8 mouse cellular contexts compared by ENCODE assay signal in genomic region chr1:23256630-23257001, GRCm38 (mm10).
DNase-seq lines count a peak whose midpoint lies in the region; ATAC-seq and TF ChIP-seq lines count a peak whose summit lies in the region.

No protein-coding gene starts in this region.

- H3K4me1 ChIP-seq in E14TG2a.4 (replicated peaks; ENCODE audit: low read depth, low read length) = peaks cover 15% of the 10 kb centered on the region
- H3K4me1 ChIP-seq in forebrain, embryonic 11.5 days (replicated peaks; ENCODE audit: control insufficient read depth, insufficient read depth, low read length) = no peaks in the 10 kb centered on the region
- peaks cover 16% of the 10 kb centered on the region for H3K4me1 ChIP-seq in heart, embryonic 16.5 days (ENCODE audit: control insufficient read depth, insufficient read depth, low read length)
- H3K4me1 ChIP-seq in liver, embryonic 16.5 days (ENCODE audit: control insufficient read depth, low read depth, low read length) = peaks cover 15% of the 10 kb centered on the region
- peaks cover 15% of the 10 kb centered on the region; the same call in 1 of the 2 replicates for H3K4me1 ChIP-seq in neural tube, embryonic 15.5 days

- H3K4me2 ChIP-seq in forebrain, embryonic 11.5 days (ENCODE audit: low read depth, low read length, severe bottlenecking) = peak overlapping the region; percentile 81
- peak overlapping the region; percentile 62 for H3K4me2 ChIP-seq in heart, embryonic 16.5 days (ENCODE audit: low read depth, low read length)
- H3K4me2 ChIP-seq in liver, embryonic 16.5 days (ENCODE audit: low read depth, low read length) = peak overlapping the region; percentile 80
- H3K4me2 ChIP-seq in neural tube, embryonic 15.5 days = peak overlapping the region; percentile 78

- H3K9me3 ChIP-seq in E14TG2a.4 (ENCODE audit: low read length) = peaks cover 5% of the 10 kb centered on the region; the same call in 1 of the 2 replicates
- no peaks in the 10 kb centered on the region for H3K9me3 ChIP-seq in forebrain, embryonic 11.5 days (ENCODE audit: control insufficient read depth, low read length)
- H3K9me3 ChIP-seq in heart, embryonic 16.5 days (replicated peaks; ENCODE audit: control insufficient read depth, low read length) = 0 out of 2 replicates have a peak, but pooled peaks cover 3% of the 10 kb centered on the region
- H3K9me3 ChIP-seq in liver, embryonic 16.5 days (replicated peaks; ENCODE audit: control insufficient read depth, low read length) = no peaks in the 10 kb centered on the region
- no peaks in the 10 kb centered on the region; the same call in 1 of the 2 replicates for H3K9me3 ChIP-seq in neural tube, embryonic 15.5 days (replicated peaks)

- no peaks in the 10 kb centered on the region for H3K36me3 ChIP-seq in E14TG2a.4 (ENCODE audit: insufficient read depth, low read length)
- H3K36me3 ChIP-seq in forebrain, embryonic 11.5 days (ENCODE audit: control insufficient read depth, insufficient read depth, low read length) = no peaks in the 10 kb centered on the region
- H3K36me3 ChIP-seq in heart, embryonic 16.5 days (ENCODE audit: control insufficient read depth, insufficient read depth) = no peaks in the 10 kb centered on the region
- H3K36me3 ChIP-seq in liver, embryonic 16.5 days (ENCODE audit: control insufficient read depth, insufficient read depth) = no peaks in the 10 kb centered on the region
- no peaks in the 10 kb centered on the region for H3K36me3 ChIP-seq in neural tube, embryonic 15.5 days

- peaks cover 7% of the 10 kb centered on the region for H3K27me3 ChIP-seq in E14TG2a.4 (ENCODE audit: insufficient read depth, low read length)
- H3K27me3 ChIP-seq in forebrain, embryonic 11.5 days (ENCODE audit: control insufficient read depth, insufficient read depth, low read length) = no peaks in the 10 kb centered on the region
- H3K27me3 ChIP-seq in heart, embryonic 16.5 days (ENCODE audit: control insufficient read depth, insufficient read depth, low read length) = no peaks in the 10 kb centered on the region
- no peaks in the 10 kb centered on the region for H3K27me3 ChIP-seq in liver, embryonic 16.5 days (ENCODE audit: control insufficient read depth, insufficient read depth, low read depth, low read length)
- no peaks in the 10 kb centered on the region for H3K27me3 ChIP-seq in neural tube, embryonic 15.5 days (replicated peaks)

- under 1% methylated on average over 42 of the region's 45 CpGs for WGBS in forebrain, embryonic 11.5 days
- under 1% methylated on average over 45 of the region's 45 CpGs for WGBS in heart, embryonic 16.5 days
- WGBS in liver, embryonic 16.5 days (ENCODE audit: insufficient replicate concordance) = 0% methylated on average over 45 of the region's 45 CpGs
- under 1% methylated on average over 45 of the region's 45 CpGs for WGBS in neural tube, embryonic 15.5 days

- peak overlapping the region; percentile 87 for H3K9ac ChIP-seq in forebrain, embryonic 11.5 days (ENCODE audit: low read length)
- peak overlapping the region; percentile 94 for H3K9ac ChIP-seq in heart, embryonic 16.5 days (ENCODE audit: low read length)
- H3K9ac ChIP-seq in liver, embryonic 16.5 days (ENCODE audit: low read depth, low read length) = peak overlapping the region; percentile 78
- peak overlapping the region; percentile 75 for H3K9ac ChIP-seq in neural tube, embryonic 15.5 days (replicated peaks)

- peak; percentile 44 for DNase-seq in c-Kit-positive CD71-positive TER-119-negative erythroid progenitor cells, embryonic 14.5 days (ENCODE audit: low read depth)
- DNase-seq in forebrain, embryonic 11.5 days (ENCODE audit: low spot score) = peak; percentile 87
- peak; percentile 93 to 95 for DNase-seq in kidney, postnatal 36 days
- DNase-seq in testis, postnatal 14 days (ENCODE audit: low spot score) = peak; percentile 85

- ATAC-seq in forebrain, embryonic 11.5 days (replicated peaks; ENCODE audit: low FRiP score) = peak; percentile 72; the same call in 1 of the 2 replicates
- peak; percentile 53 for ATAC-seq in heart, embryonic 16.5 days (replicated peaks; ENCODE audit: extremely low read depth, insufficient read depth, low FRiP score)
- peak; percentile 44 for ATAC-seq in liver, embryonic 16.5 days (ENCODE audit: low read depth)
- ATAC-seq in neural tube, embryonic 15.5 days (ENCODE audit: low FRiP score) = no peak; the same call in 1 of the 2 replicates

- H3K27ac ChIP-seq in forebrain, embryonic 11.5 days (ENCODE audit: low read depth, low read length) = peak overlapping the region; percentile 85
- H3K27ac ChIP-seq in heart, embryonic 16.5 days (ENCODE audit: low read length) = peak overlapping the region; percentile 96
- H3K27ac ChIP-seq in liver, embryonic 16.5 days (ENCODE audit: low read length) = peak overlapping the region; percentile 82
- peak overlapping the region; percentile 94 for H3K27ac ChIP-seq in neural tube, embryonic 15.5 days (replicated peaks)

- peak overlapping the region; percentile 85 for H3K4me3 ChIP-seq in E14TG2a.4 (replicated peaks; ENCODE audit: low read length)
- peak overlapping the region; percentile 69 for H3K4me3 ChIP-seq in forebrain, embryonic 11.5 days (ENCODE audit: low read depth, low read length)
- peak overlapping the region; percentile 83 for H3K4me3 ChIP-seq in heart, embryonic 16.5 days (ENCODE audit: low read length)
- H3K4me3 ChIP-seq in liver, embryonic 16.5 days (ENCODE audit: low read depth, low read length) = peak overlapping the region; percentile 75
- peak overlapping the region; percentile 76 for H3K4me3 ChIP-seq in neural tube, embryonic 15.5 days (replicated peaks)

- TF ChIP-seq CTCF in E14TG2a.4 (conservative IDR thresholded peaks at IDR 0.05; ENCODE audit: low read length) = no peak

Comparison
In these comparisons a context has a peak if more than half of its experiments do, and no peak if none do; other contexts are left out.
1. DNase-seq: peak in every context shown above with its lines; median percentile 94 in kidney, postnatal 36 days; 87 in forebrain, embryonic 11.5 days; 85 in testis, postnatal 14 days; 44 in c-Kit-positive CD71-positive TER-119-negative erythroid progenitor cells, embryonic 14.5 days.